In the genomic region with DNA sequence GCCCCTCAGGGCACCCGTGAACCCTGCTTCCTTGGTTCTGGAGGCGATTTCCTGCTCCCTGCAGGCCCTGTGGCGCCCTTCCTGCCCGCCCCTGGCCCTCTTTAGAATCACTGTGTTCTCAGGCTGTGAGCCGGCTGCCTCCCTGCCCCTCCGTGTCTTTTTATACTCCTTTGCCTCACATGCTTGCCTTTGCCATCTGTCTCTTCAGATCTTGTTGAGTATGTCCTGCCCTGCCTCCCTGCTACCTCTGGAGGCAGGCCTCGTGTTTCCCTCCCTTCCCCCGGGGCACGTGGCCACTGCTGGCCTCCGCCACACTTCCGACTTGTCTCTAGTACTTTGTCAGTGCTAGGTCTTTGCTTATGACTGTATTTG, we compare ENCODE assay signal across 8 mouse cellular contexts. TPM values are rescaled to one million over a fixed set of nuclear protein-coding genes. Genes with fewer than 3 reads are reported as not detected.
DNase-seq lines count a peak whose midpoint lies in the region; ATAC-seq and TF ChIP-seq lines count a peak whose summit lies in the region.

No protein-coding gene starts in this region.

- H3K9ac ChIP-seq in heart, embryonic 14.5 days (ENCODE audit: low read length), result peak overlapping the region; percentile 39
- peak overlapping the region; percentile 48 for H3K9ac ChIP-seq in neural tube, embryonic 13.5 days

- H3K4me2 ChIP-seq in heart, embryonic 14.5 days (ENCODE audit: low read length), result peak overlapping the region; percentile 38
- H3K4me2 ChIP-seq in neural tube, embryonic 13.5 days, result peak overlapping the region; percentile 24; the same call in 1 of the 2 replicates

- WGBS in heart, embryonic 14.5 days, result 22% methylated on average over 11 of the region's 11 CpGs
- WGBS in neural tube, embryonic 13.5 days, result 28% methylated on average over 11 of the region's 11 CpGs

- peak overlapping the region; percentile 31 to 71 for H3K27ac ChIP-seq in heart, embryonic 14.5 days (replicated peaks in 1 of 2; ENCODE audit: control insufficient read depth in 1 of 2, insufficient read depth in 1 of 2, low read depth in 2 of 2, low read length in 2 of 2)
- peak overlapping the region; percentile 92 for H3K27ac ChIP-seq in left cerebral cortex, adult 2 months
- peak overlapping the region; percentile 72 for H3K27ac ChIP-seq in neural tube, embryonic 13.5 days (replicated peaks)

- no peak for ATAC-seq in heart, embryonic 14.5 days (ENCODE audit: insufficient number of reproducible peaks, insufficient read depth, low FRiP score, low read depth)
- no peak for ATAC-seq in neural tube, embryonic 13.5 days (ENCODE audit: low read depth)

- H3K9me3 ChIP-seq in heart, embryonic 14.5 days (ENCODE audit: control insufficient read depth, low read length), result no peaks in the 10 kb centered on the region
- H3K9me3 ChIP-seq in neural tube, embryonic 13.5 days, result no peaks in the 10 kb centered on the region

- H3K4me1 ChIP-seq in heart, embryonic 14.5 days (ENCODE audit: control insufficient read depth in 2 of 2, insufficient read depth in 2 of 2, low read length in 2 of 2), result peaks cover 72 to 95% of the 10 kb centered on the region in 2 experiments
- H3K4me1 ChIP-seq in neural tube, embryonic 13.5 days (replicated peaks), result peaks cover 79% of the 10 kb centered on the region

- intact Hi-C loops in left cerebral cortex, adult 2 months (cut with DNase I), result loop anchor here (2.0 kb wide), 1 partner anchor 54 kb away; no protein-coding TSS in a partner anchor

- peak; percentile 72 for DNase-seq in layer of hippocampus, adult 11-12 months (ENCODE audit: low spot score)
- DNase-seq in layer of hippocampus, adult 9-10 months (ENCODE audit: low spot score), result no peak
- peak; percentile 73 to 74 for DNase-seq in cerebellum, postnatal 36 days
- DNase-seq in left cerebral cortex, adult 2 months (ENCODE audit: extremely low spot score in 1 of 2, low spot score in 2 of 2), result peak in 1 of 2 experiments; percentile 65
- no peak for DNase-seq in spleen, postnatal 14 days (ENCODE audit: low spot score in 2 of 2)
- no peak for DNase-seq in spleen, adult 12 weeks (ENCODE audit: low spot score)

- H3K4me3 ChIP-seq in heart, embryonic 14.5 days (ENCODE audit: control insufficient read depth in 1 of 2, insufficient read depth in 1 of 2, low read depth in 1 of 2, low read length in 2 of 2), result no peak overlapping the region
- peak overlapping the region; percentile 36 for H3K4me3 ChIP-seq in left cerebral cortex, adult 2 months
- H3K4me3 ChIP-seq in neural tube, embryonic 13.5 days, result no peak overlapping the region

- peaks cover 29% of the 10 kb centered on the region for H3K36me3 ChIP-seq in heart, embryonic 14.5 days (ENCODE audit: control insufficient read depth, insufficient read depth, low read length)
- H3K36me3 ChIP-seq in neural tube, embryonic 13.5 days, result peaks cover 21% of the 10 kb centered on the region

- no peaks in the 10 kb centered on the region for H3K27me3 ChIP-seq in heart, embryonic 14.5 days (ENCODE audit: control insufficient read depth, insufficient read depth, low read length)
- no peaks in the 10 kb centered on the region for H3K27me3 ChIP-seq in neural tube, embryonic 13.5 days

- TF ChIP-seq CTCF in left cerebral cortex, adult 2 months (IDR thresholded peaks at IDR 0.05), result no peak; the same call in none of the 2 replicates

RNA-seq across cellular contexts. Expression of gene Sec14l1, which starts 6.2 kb away (rescaled TPM):
- 33.2 and 34.2 TPM in 2 replicates for polyA plus RNA-seq in heart, embryonic 14.5 days (2014; fragmentation: Nextera tagmentation; extraction: Ambion mirVana)
- total RNA-seq in left cerebral cortex, adult 2 months (2021), result 100 to 1,000 TPM; 198 to 229 TPM
- 57.6 and 67.0 TPM in 2 replicates for polyA plus RNA-seq in neural tube, embryonic 13.5 days (2015; fragmentation: Nextera tagmentation; extraction: Ambion mirVana)

Comparison
In these comparisons a context has a peak if more than half of its experiments do, and no peak if none do; other contexts are left out.
1. DNase-seq: peak in layer of hippocampus, adult 11-12 months (single experiment) and cerebellum, postnatal 36 days (2 of 2); none in layer of hippocampus, adult 9-10 months (single experiment), spleen, postnatal 14 days (0 of 2) and spleen, adult 12 weeks (single experiment).
2. Peak in every context shown above with its lines, with median percentiles within 50 percentile points of each other: H3K27ac ChIP-seq.